Mouse (Mus musculus) liver (tissue): ENCODE measurements around the gene Fsip2.

Source experiments
- DNase-seq: peaks from one replicate; pipeline ENCODE4 v3.0.0-alpha.2; 2020; ENCODE audit warnings: mixed read lengths

Fsip2 gene

GRCm38 (mm10) chr2:82943472-82943871 is at the start of gene Fsip2:
Gene Fsip2 (plus strand): TSS chr2:82943634.
- no peak for DNase-seq

- no peak for DNase-seq
These were observed 20.0 kb downstream of the Fsip2 start for GRCm38 (mm10) chr2:82963443-82963842.

- DNase-seq, result no peak
These were observed 82.4 kb downstream of the Fsip2 start for GRCm38 (mm10) chr2:83025853-83026252.

- DNase-seq, result no peak
These were observed 109.7 kb downstream of the Fsip2 start for GRCm38 (mm10) chr2:83052914-83053690.
